Mouse (Mus musculus) ES-E14 (cell line): ENCODE data around the gene Nat8f4. TPM values are rescaled to one million over a fixed set of nuclear protein-coding genes. Genes with fewer than 3 reads are reported as not detected.
"Not testable (repeated sequence)": the region's sequence is repeated elsewhere in the genome, so short reads cannot be mapped to it uniquely, and the experiment has no call there.

Experiments used
- DNase-seq: peaks from one replicate; pipeline ENCODE4 v3.0.0-alpha.2; 2013; ENCODE audit warnings: low read depth, low spot score
- H3K27ac ChIP-seq: 2 replicates; pipeline ENCODE4 v1.5.1; 2012; ENCODE audit warnings: low read depth, mild to moderate bottlenecking, low read length, moderate library complexity, mixed read lengths; ENCODE audit not compliant: poor library complexity, insufficient read depth, severe bottlenecking
- H3K36me3 ChIP-seq: 2 replicates; pipeline ENCODE4 v1.6.1; 2012; ENCODE audit warnings: mild to moderate bottlenecking, low read length, moderate library complexity, mixed read lengths; ENCODE audit not compliant: control insufficient read depth, poor library complexity, insufficient read depth, severe bottlenecking
- H3K4me1 ChIP-seq, 2 experiments: fragments of 150-350 bp in 1 of 2; sonication (generic) in 1 of 2; 2 replicates each; pipeline ENCODE4 v1.6.1; 2012; ENCODE audit warnings: low read length in 2 of 2, mild to moderate bottlenecking in 1 of 2, mixed read lengths in 1 of 2; ENCODE audit not compliant: control insufficient read depth in 2 of 2, insufficient read depth in 2 of 2, poor library complexity in 1 of 2
- H3K4me3 ChIP-seq, 2 experiments: fragments of 150-350 bp in 1 of 2; sonication (generic) in 1 of 2; 2 replicates each; pipeline ENCODE4 v1.5.1; 2012; ENCODE audit warnings: low read length in 2 of 2, low read depth in 1 of 2, mild to moderate bottlenecking in 1 of 2, mixed read lengths in 1 of 2; ENCODE audit not compliant: insufficient read depth in 1 of 2, poor library complexity in 1 of 2, severe bottlenecking in 1 of 2
- H3K9ac ChIP-seq: 2 replicates; pipeline ENCODE4 v1.6.1; 2012; ENCODE audit warnings: low read depth, mild to moderate bottlenecking, low read length, mixed read lengths; ENCODE audit not compliant: poor library complexity, insufficient read depth, severe bottlenecking
- H3K9me3 ChIP-seq: fragments of 150-350 bp; sonication (generic); 2 replicates; pipeline ENCODE4 v1.6.1; 2012; ENCODE audit warnings: low read depth, mild to moderate bottlenecking, low read length; ENCODE audit not compliant: control insufficient read depth, insufficient read depth
- CHD2 ChIP-seq: IDR thresholded peaks from 2 replicates; pipeline ENCODE4 v1.6.1; 2014; ENCODE audit warnings: mild to moderate bottlenecking, low read depth, low read length, inconsistent platforms
- HCFC1 ChIP-seq: IDR thresholded peaks from 2 replicates; pipeline ENCODE4 v1.6.1; 2012; ENCODE audit warnings: low read length, inconsistent platforms, borderline replicate concordance; ENCODE audit not compliant: insufficient read depth
- MAFK ChIP-seq: IDR thresholded peaks from 2 replicates; pipeline ENCODE4 v1.6.1; 2014; ENCODE audit warnings: mild to moderate bottlenecking, low read depth, low read length, inconsistent platforms; ENCODE audit not compliant: insufficient read depth
- ZC3H11A ChIP-seq: IDR thresholded peaks from 2 replicates; pipeline ENCODE4 v1.6.1; 2012; ENCODE audit warnings: low read depth, mild to moderate bottlenecking, inconsistent platforms, low read length, borderline replicate concordance
- ZNF384 ChIP-seq: IDR thresholded peaks from 2 replicates; pipeline ENCODE4 v1.6.1; 2012; ENCODE audit warnings: low read depth, low read length, inconsistent platforms
- in situ Hi-C, 2 experiments: fragments of 600-800 bp; cut with MboI; formaldehyde crosslinking; loops; one replicate each; pipeline ENCODE4 v1.15.1; 2025; ENCODE audit warnings: low sequenced_read_pairs in 2 of 2, inconsistent platforms in 1 of 2; ENCODE audit not compliant: unreplicated experiment in 2 of 2
- total RNA-seq: library from RNA; depleted of rRNA; stranded (reverse); fragments of 300-350 nt; gene quantifications from 2 replicates; pipeline ENCODE4 v1.2.3, GENCODE M21; 2012

The Nat8f4 gene
- total RNA-seq, 1 experiment, result 6.0 TPM

DNA sequence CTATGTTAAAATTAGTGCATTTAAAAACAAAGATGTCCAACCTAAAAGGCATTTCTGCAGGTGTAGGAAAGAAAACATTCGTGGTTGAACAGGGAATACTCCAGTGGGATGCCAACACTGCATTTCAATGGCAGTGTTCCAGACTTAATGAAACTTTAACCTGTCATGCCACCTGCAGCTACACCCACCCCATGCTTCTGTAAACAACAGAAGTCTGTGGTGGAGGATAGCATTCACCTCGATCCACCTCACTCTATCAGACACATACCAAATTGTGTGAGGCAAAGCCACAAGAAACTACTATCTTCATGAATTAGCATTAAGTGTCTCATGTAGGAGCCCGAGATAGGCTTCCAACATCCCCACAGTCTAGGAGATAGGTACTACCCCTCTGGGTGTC lies 3.7 kb upstream of the Nat8f4 start:
- Histone ChIP-seq H3K4me1 (peaks cover 3 to 6% of the 10 kb centered on the region in 2 experiments; a peak in 1 of 4 replicates), H3K4me3 (no peak overlapping the region), H3K9me3 (no peaks in the 10 kb centered on the region), H3K27ac (no peak overlapping the region), H3K36me3 (no peaks in the 10 kb centered on the region), H3K9ac (no peak overlapping the region)
- DNase-seq, result no peak
- TF ChIP-seq ZC3H11A (no peak), CHD2 (no peak), MAFK (no peak), ZNF384 (no peak), HCFC1 (no peak)
- in situ Hi-C loops, result no loop called here

GRCm38 (mm10) chr6:85906911-85907351 lies 2.2 kb upstream of the Nat8f4 start:
- not testable (repeated sequence) for H3K27ac ChIP-seq

DNA sequence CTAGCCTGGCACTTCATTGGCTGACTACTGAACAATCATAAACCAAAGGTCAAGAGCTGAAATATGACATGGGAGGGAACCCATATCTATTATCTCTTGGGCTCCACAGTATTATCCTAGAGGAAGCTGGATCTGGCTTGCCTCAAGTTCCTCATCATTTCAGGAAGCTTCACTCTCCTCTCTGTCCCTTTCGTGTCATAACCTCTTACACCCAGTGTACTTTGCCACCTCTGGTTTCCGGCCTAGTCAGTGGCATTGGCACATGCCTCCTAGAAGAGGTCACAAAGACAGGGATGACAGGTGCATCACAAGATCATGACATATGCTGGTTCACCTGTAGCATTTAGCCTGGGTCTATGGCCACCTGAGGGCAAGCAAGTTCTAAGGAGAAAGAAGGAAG lies 2.4 kb downstream of the Nat8f4 start:
- peaks cover 3 to 6% of the 10 kb centered on the region in 2 experiments; a peak in 1 of 4 replicates for H3K4me1 ChIP-seq
- TF ChIP-seq CHD2 (no peak), MAFK (no peak), ZC3H11A (no peak), HCFC1 (no peak), ZNF384 (no peak)
- H3K9me3 ChIP-seq, result no peaks in the 10 kb centered on the region
- H3K4me3 ChIP-seq, result no peak overlapping the region
- H3K9ac ChIP-seq, result no peak overlapping the region
- DNase-seq, result no peak
- H3K27ac ChIP-seq, result no peak overlapping the region
- 0 out of 2 replicates have a peak, but pooled peaks cover 2% of the 10 kb centered on the region for H3K36me3 ChIP-seq
- in situ Hi-C loops, result no loop called here

More at GRCm38 (mm10) chr6:85906911-85907351, 2.2 kb upstream of the Nat8f4 start:
- H3K9me3 ChIP-seq, in situ Hi-C loops, H3K36me3 ChIP-seq, H3K4me3 ChIP-seq, DNase-seq, H3K4me1 ChIP-seq, H3K9ac ChIP-seq: not testable (repeated sequence)

DNA sequence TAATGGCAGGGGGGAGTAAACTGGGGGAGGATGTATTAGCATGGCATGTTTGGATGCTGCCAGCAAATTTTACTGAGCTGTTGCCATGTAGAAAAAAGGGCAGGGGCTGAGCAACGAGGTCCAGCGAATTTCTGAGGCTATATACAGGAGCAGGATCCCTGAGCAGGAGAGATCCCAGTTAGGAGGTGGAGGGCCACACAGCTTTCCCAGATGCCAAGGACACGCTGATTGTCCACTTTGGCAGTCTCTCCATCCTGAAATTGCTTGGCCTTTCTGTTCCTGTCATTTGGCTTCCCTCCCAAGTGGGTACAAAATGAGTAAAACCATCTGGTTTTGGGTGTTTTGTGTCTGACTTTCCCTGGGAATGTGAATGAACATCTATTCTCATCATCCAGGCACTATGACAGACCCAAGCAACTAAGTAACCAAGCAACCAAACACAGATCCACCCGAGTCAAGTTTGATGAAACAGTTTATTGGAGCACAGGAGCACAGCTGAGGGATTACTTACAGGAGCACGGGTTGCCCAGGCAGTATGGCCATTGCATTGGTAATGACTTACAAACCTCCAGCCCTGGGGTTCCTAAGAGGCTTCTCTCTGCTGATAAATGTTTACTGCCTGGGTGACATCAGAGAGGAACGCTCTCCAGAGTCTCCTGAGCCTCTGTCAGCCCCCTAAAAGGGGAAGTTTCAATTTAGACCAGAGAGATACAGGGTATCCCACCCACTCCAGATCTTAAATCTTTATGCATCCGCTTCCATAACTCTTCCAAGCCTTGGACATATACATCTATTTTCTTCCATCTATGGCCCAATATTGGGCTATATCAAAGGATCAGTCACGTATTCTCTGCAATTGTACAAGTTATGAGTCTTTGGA lies 5.8 kb downstream of the Nat8f4 start:
- H3K27ac ChIP-seq, H3K4me1 ChIP-seq, DNase-seq, in situ Hi-C loops, H3K9me3 ChIP-seq, H3K4me3 ChIP-seq, H3K9ac ChIP-seq, H3K36me3 ChIP-seq: not testable (repeated sequence)

DNA sequence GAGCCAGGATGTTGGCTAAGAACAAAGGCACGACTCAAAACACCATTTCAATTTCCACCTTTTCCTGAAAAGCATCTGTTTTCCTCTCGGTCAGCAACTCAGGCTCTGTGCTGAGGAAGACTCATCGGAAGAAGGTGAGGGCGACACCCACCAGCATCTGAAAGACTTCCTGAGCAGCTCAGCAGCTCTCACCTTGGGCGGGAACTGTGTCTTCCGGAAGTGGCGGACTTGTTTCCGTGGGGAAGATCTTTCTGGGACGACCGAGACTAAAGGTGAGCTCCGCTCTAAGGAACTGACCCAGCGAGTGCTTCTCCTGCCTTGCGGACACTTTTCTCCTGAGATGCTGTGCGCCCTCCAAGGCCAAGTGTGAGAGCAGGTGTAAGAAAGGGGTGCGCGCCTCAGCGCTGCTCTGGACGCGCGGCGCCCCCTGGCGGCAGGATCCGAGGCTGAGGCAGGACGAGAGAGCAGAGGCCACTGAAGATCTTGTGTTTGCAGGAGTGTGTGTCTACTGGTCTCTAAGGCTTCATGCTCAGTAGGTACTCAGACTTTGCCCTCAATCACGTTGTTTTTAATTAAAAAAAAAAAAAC lies 9.5 kb downstream of the Nat8f4 start:
- H3K27ac ChIP-seq, in situ Hi-C loops, H3K9ac ChIP-seq, H3K9me3 ChIP-seq, DNase-seq, H3K4me1 ChIP-seq, H3K36me3 ChIP-seq: not testable (repeated sequence)
- H3K4me3 ChIP-seq, result peak overlapping the region; percentile 3 to 34; a peak in 2 of 4 replicates
